Mouse (Mus musculus) urinary bladder, postnatal 14 days (tissue): ENCODE measurements around the gene Slc19a3.

Source experiments
- DNase-seq: peaks from one replicate; pipeline ENCODE4 v3.0.0; 2021; ENCODE audit warnings: low spot score

Gene Slc19a3

GRCm38 (mm10) chr1:83038109-83038672, at the start of gene Slc19a3:
Gene Slc19a3 (minus strand): TSS chr1:83038448.
- DNase-seq: peak; percentile 18

- no peak for DNase-seq
Measured at GRCm38 (mm10) chr1:83084790-83085189, 46.5 kb upstream of the Slc19a3 start.

GRCm38 (mm10) chr1:83077016-83077415, 38.8 kb upstream of the Slc19a3 start:
- DNase-seq: no peak

- DNase-seq: peak; percentile 10
Measured at GRCm38 (mm10) chr1:83076190-83076917, 38.1 kb upstream of the Slc19a3 start.

- DNase-seq: no peak
Measured at GRCm38 (mm10) chr1:83075526-83076189, 37.4 kb upstream of the Slc19a3 start.

GRCm38 (mm10) chr1:83067205-83067604, 29.0 kb upstream of the Slc19a3 start:
- DNase-seq: no peak

GRCm38 (mm10) chr1:83066577-83066976, 28.3 kb upstream of the Slc19a3 start:
- DNase-seq: no peak

- no peak for DNase-seq
Measured at GRCm38 (mm10) chr1:83064851-83065250, 26.6 kb upstream of the Slc19a3 start.

GRCm38 (mm10) chr1:83060643-83061042, 22.4 kb upstream of the Slc19a3 start, which contains the start of gene Krtap28-13:
Gene Krtap28-13 (plus strand): TSS chr1:83060930.
- DNase-seq: no peak

- no peak for DNase-seq
Measured at GRCm38 (mm10) chr1:83059278-83059677, 21.0 kb upstream of the Slc19a3 start, which contains the start of gene A030005K14Rik. Gene A030005K14Rik (minus strand): TSS chr1:83059378.

- DNase-seq: no peak
Measured at GRCm38 (mm10) chr1:83058481-83058880, 20.2 kb upstream of the Slc19a3 start.

- no peak for DNase-seq
Measured at GRCm38 (mm10) chr1:83044882-83045427, 6.7 kb upstream of the Slc19a3 start, which contains the start of gene Gm47969. Gene Gm47969 (plus strand): TSS chr1:83044932.

GRCm38 (mm10) chr1:83042380-83042779, 4.1 kb upstream of the Slc19a3 start, which contains the start of gene Krtap28-10:
Gene Krtap28-10 (minus strand): TSS chr1:83042480.
- DNase-seq: no peak

GRCm38 (mm10) chr1:83039080-83039479, 832 bp upstream of the Slc19a3 start:
- DNase-seq: peak; percentile 26

- no peak for DNase-seq
Measured at GRCm38 (mm10) chr1:83036892-83037667, 1.2 kb downstream of the Slc19a3 start.

- no peak for DNase-seq
Measured at GRCm38 (mm10) chr1:83034509-83034908, 3.7 kb downstream of the Slc19a3 start.

GRCm38 (mm10) chr1:83032508-83032907, 5.7 kb downstream of the Slc19a3 start:
- DNase-seq: no peak

GRCm38 (mm10) chr1:83031950-83032349, 6.3 kb downstream of the Slc19a3 start:
- DNase-seq: no peak

GRCm38 (mm10) chr1:83016556-83016955, 21.7 kb downstream of the Slc19a3 start:
- DNase-seq: no peak

GRCm38 (mm10) chr1:83015329-83015879, 22.8 kb downstream of the Slc19a3 start:
- DNase-seq: no peak

GRCm38 (mm10) chr1:83014477-83014876, 23.8 kb downstream of the Slc19a3 start:
- no peak for DNase-seq
